Mouse (Mus musculus) small intestine, adult 2 months (tissue): ENCODE data around the gene Srek1. TPM values are rescaled to one million over a fixed set of nuclear protein-coding genes. Genes with fewer than 3 reads are reported as not detected.

ENCODE experiments used
- H3K27ac ChIP-seq: fragments of 200-500 bp; 2 replicates; pipeline ENCODE4 v1.5.1; 2012; ENCODE audit warnings: low read depth, low read length, control low read depth, inconsistent platforms; ENCODE audit not compliant: insufficient read depth
- H3K27me3 ChIP-seq: fragments of 200-500 bp; 2 replicates; pipeline ENCODE4 v1.6.1; 2012; ENCODE audit warnings: mild to moderate bottlenecking, moderate library complexity, low read length, inconsistent platforms; ENCODE audit not compliant: control insufficient read depth, insufficient read depth
- H3K36me3 ChIP-seq: fragments of 200-500 bp; 2 replicates; pipeline ENCODE4 v1.6.1; 2012; ENCODE audit warnings: mild to moderate bottlenecking, low read length, control low read depth, inconsistent platforms; ENCODE audit not compliant: control insufficient read depth, insufficient read depth
- H3K4me1 ChIP-seq: fragments of 200-500 bp; 2 replicates; pipeline ENCODE4 v1.6.1; 2012; ENCODE audit warnings: low read length, inconsistent platforms, mixed read lengths; ENCODE audit not compliant: control insufficient read depth, insufficient read depth, insufficient read length
- H3K4me3 ChIP-seq: fragments of 200-500 bp; 2 replicates; pipeline ENCODE4 v1.5.1; 2012; ENCODE audit warnings: low read depth, mild to moderate bottlenecking, control low read depth, inconsistent platforms, low read length, moderate library complexity
- CTCF ChIP-seq: fragments of 200-500 bp; IDR thresholded peaks from 2 replicates; pipeline ENCODE4 v1.5.1; 2012; ENCODE audit warnings: low read depth, mild to moderate bottlenecking, control low read depth, inconsistent platforms, low read length, moderate library complexity, mixed read lengths; ENCODE audit not compliant: insufficient replicate concordance, insufficient read length; ENCODE audit errors: extremely low read depth
- POLR2A ChIP-seq: fragments of 200-500 bp; IDR thresholded peaks from 2 replicates; pipeline ENCODE4 v1.6.1; 2012; ENCODE audit warnings: low read depth, mild to moderate bottlenecking, control low read depth, inconsistent platforms, low read length, moderate library complexity
- WGBS: fragments of 180-500 bp; shearing (Covaris S2); methylation state at CpG from one replicate; pipeline ENCODE4 v1.1.7; 2018; 5-methylcytosine and 5-hydroxymethylcytosine counted together
- polyA plus RNA-seq: library from polyadenylated mRNA; depleted of rRNA; stranded (reverse); fragments of >200 nt; gene quantifications from 2 replicates; pipeline ENCODE4 v1.2.3, GENCODE M21; 2012

Srek1 gene
- polyA plus RNA-seq, 1 experiment, result 16.5 TPM

DNA sequence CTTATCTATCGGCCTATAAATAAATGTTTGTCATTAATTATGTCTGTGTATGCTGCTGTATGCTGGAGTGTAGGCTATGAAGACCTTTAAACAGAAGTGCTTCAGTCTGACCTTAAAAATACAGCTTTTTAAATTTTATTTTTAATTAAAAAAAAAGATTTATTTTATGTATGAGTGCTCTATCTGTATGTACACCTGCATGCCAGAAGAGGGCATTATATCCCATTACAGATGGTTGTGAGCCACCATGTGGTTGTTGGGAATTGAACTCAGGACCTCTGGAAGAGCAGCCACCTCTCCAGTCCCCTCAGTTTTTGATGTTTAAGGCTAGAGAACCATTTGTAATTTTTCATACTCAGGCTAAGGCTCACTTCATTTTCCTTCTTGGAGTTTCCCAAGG, 26.6 kb upstream of the Srek1 start:
- Histone ChIP-seq H3K27me3 (no peaks in the 10 kb centered on the region), H3K36me3 (no peaks in the 10 kb centered on the region), H3K27ac (no peak overlapping the region), H3K4me1 (no peaks in the 10 kb centered on the region), H3K4me3 (no peak overlapping the region)
- no peak for TF ChIP-seq CTCF
- TF ChIP-seq POLR2A, result no peak
- 86% methylated on average over 1 of the region's 1 CpGs for WGBS

DNA sequence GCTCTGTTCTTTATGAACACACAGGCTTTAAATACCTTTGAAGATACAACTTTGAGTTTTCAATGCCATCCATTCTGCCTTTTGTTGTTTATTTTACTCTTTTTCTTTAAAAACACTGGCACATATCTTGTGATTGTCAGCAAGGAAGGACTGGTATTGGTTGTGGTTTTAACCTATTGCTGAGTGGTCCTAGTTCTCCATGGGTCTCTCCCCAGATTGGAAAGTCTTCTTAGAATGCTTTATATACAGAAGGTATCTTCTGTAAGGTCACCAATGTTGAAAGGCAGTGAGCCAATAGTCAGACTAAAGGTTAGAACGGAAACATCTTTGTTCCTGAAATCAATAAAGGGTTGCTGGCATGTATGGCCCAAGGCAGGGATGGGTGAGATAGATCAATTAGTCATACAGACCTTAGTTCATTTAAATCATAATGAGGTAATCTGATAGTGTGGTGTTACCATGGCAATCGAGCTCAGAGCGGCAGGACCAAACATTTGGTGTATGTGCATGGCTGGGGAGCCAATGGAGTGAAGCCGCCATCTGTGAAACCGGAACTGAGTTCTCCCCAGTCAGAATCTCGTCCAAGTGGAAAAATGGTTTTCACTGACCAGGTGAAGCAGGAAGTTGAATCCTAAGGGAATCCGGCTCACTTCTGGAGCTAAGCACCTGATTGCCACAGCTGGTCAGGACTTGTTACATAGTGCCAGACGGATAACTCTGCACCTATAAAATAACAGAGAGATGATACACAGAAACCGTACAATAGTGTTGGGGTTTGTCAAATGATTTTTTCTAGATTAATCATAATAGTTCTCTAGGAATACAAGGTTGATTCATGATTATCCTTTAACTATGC, 20.5 kb upstream of the Srek1 start:
- Histone ChIP-seq H3K27me3 (no peaks in the 10 kb centered on the region), H3K4me1 (no peaks in the 10 kb centered on the region), H3K36me3 (no peaks in the 10 kb centered on the region), H3K27ac (no peak overlapping the region), H3K4me3 (no peak overlapping the region)
- no peak for TF ChIP-seq CTCF
- no peak for TF ChIP-seq POLR2A
- WGBS, result 81% methylated on average over 9 of the region's 9 CpGs

DNA sequence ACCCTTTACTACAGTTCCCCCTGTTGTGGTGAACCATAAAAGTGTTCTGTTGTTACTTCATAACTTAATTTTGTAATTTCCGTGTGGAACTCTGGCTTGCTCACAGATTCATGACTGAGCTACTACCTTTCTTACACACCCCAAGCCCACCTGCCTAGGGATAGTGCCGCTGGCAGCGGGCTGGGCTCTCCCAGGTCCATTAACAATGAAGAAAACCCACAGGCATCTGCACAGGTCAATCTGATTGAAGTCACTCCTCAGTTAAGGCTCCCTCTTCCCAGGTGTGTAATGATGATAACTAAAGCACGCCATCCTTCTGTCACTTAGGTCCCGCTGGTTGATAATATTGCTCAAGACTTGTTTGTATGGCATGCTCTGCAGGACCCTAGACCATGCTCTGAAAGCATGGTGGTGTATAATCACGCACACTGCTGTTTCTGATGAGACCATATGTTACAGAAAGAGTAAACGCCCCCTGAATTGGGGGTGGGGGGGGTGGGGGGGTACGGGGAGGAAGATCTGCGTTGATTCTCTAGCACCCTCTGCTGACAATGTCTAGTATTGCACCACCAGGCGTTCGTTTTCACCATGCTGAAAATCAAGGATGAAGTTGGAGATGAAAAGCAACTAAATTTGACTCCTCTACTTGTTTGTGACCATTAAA, 5.6 kb upstream of the Srek1 start:
- Histone ChIP-seq H3K27ac (no peak overlapping the region), H3K4me3 (no peak overlapping the region), H3K36me3 (no peaks in the 10 kb centered on the region), H3K4me1 (no peaks in the 10 kb centered on the region), H3K27me3 (no peaks in the 10 kb centered on the region)
- 32% methylated on average over 11 of the region's 11 CpGs for WGBS
- TF ChIP-seq POLR2A, result no peak
- TF ChIP-seq CTCF, result peak; percentile 72; the same call in 1 of the 2 replicates

DNA sequence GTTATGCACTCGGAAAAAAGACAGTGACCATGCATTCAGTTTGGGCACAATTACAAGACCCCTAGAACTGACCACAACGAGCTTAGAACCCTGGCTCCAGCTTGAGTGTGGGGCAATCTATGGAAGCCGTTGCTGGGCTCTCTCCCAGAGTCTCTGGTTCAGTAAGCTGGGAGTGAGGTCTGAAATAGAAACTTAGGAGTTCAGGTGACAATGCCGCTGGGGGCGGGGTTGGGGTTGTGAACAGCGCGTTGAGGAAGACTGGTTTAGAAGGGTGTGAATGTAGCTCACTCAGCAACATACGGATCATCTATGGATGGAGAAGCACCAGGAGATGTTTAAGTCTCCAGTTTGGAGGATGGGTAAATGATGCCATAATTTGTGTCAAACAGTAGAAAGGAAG, 2.7 kb upstream of the Srek1 start:
- no peaks in the 10 kb centered on the region for H3K36me3 ChIP-seq
- TF ChIP-seq POLR2A (no peak), CTCF (no peak)
- 70% methylated on average over 8 of the region's 8 CpGs for WGBS
- H3K27me3 ChIP-seq, result no peaks in the 10 kb centered on the region
- H3K4me3 ChIP-seq, result no peak overlapping the region
- H3K4me1 ChIP-seq, result peaks cover 4% of the 10 kb centered on the region; the same call in 1 of the 2 replicates
- H3K27ac ChIP-seq, result no peak overlapping the region

DNA sequence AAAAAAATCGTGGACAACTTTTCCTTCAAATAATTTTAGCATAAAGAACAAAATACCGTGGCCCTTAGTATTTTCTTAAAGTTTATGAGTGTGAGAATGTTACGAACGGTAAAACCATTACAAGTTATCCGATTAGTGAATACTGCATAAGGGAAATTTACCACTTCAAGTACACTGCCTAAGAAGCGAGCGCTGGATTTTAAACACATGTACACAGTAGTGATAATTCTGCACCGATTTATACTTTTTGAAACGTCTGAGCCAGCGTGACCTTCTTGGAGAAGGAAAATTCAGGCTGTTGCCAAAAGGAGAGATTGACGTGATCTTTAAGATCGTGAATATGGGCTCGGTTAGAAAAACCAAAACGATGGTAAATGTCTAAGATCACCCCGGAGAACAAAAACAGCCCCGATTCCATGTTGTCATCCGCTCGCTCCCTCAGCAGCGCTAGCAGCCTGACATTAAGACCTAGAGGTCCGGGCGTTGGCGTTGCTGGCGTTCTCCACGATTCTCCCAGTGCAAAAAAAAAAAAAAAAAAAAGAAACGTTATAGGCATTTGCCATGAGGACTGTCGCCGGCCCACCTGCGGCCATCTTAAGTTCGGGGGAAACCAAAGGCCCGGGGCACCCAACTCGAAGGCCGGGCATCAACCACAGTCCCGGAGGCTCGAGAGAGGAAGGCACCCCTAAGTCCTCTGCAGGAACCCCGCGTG, 845 bp downstream of the Srek1 start:
- no peak for TF ChIP-seq POLR2A
- 0 out of 2 replicates have a peak, but pooled peaks have one; percentile 4 for TF ChIP-seq CTCF
- Histone ChIP-seq H3K27ac (peak overlapping the region; percentile 92), H3K27me3 (no peaks in the 10 kb centered on the region), H3K4me3 (peak overlapping the region; percentile 78), H3K36me3 (peaks cover 2% of the 10 kb centered on the region), H3K4me1 (peaks cover 4% of the 10 kb centered on the region; the same call in 1 of the 2 replicates)
- under 1% methylated on average over 36 of the region's 36 CpGs for WGBS

DNA sequence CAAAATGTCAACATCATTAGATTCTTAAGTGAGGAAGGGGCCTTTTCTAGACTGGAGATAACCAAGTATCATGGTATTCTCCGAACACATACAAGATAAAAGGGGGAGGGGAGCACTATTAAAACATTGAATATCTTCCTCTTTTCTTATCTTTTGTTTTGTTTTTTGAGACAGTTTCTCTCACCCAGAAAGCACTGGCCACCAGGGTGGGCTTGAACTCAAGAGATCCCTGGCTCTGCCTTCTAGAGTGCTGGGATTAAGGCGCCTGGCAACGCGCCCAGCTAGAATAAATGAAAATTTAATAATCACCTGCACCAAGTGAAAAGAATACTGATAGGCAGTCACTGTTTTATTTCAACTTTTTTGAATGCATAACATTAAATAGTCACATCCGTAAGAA, 1.5 kb downstream of the Srek1 start:
- H3K4me3 ChIP-seq, result no peak overlapping the region
- 28% methylated on average over 5 of the region's 5 CpGs for WGBS
- H3K36me3 ChIP-seq, result peaks cover 2% of the 10 kb centered on the region
- H3K4me1 ChIP-seq, result peaks cover 4% of the 10 kb centered on the region; the same call in 1 of the 2 replicates
- no peak for TF ChIP-seq POLR2A
- TF ChIP-seq CTCF, result no peak
- H3K27me3 ChIP-seq, result no peaks in the 10 kb centered on the region
- no peak overlapping the region for H3K27ac ChIP-seq
